Comparison of ENCODE assay signal across 8 mouse cellular contexts in the genomic region with DNA sequence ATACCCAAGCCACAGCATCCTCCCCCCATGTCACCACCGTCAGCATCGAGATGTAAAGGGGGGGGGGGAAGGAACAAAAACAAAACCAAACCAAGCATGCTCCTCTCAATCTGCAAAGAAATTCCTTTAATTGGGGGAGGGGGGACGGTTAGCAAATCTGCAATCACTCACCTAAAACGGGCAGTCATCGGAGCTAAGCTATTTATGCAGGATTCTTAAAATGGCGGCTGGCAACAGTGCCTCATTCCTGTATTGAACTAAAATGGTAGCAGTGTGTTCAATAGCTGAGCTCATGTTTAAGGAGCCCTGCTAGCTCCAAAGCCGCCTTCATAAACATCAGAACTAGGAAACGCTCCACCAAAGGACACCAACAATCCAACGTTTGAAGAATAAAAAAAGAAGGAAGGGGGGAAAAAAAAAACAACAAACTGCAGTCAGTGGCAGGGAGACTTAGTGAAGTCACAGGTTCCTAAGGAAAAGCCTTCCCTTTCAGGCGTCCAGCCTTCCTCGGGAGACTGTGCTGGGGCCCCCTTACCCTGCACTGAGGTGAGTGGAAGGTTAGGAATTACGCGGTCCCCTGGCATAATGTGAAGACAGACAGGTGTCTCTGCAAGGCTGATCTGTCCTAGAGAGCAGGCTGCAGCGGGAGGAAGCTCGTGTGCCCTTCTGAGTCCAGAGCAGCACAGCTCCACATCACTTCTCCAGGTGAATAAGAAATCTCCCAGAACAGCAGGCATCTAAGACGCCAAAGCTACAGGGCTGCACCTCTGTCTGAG. TPM values are rescaled to one million over a fixed set of nuclear protein-coding genes. Genes with fewer than 3 reads are reported as not detected.
DNase-seq lines count a peak whose midpoint lies in the region; ATAC-seq and TF ChIP-seq lines count a peak whose summit lies in the region.

No protein-coding gene starts in this region.

- peak overlapping the region; percentile 67 for H3K9ac ChIP-seq in forebrain, postnatal 0 days
- H3K9ac ChIP-seq in liver, embryonic 15.5 days, result 0 out of 2 replicates have a peak overlapping the region, but pooled peaks have one; percentile 8

- H3K27ac ChIP-seq in forebrain, postnatal 0 days (ENCODE audit: low read depth, low read length), result peak overlapping the region; percentile 100
- H3K27ac ChIP-seq in liver, embryonic 15.5 days (replicated peaks), result peak overlapping the region; percentile 76

- peak; percentile 23 to 72 for DNase-seq in layer of hippocampus, adult 18-20 months (ENCODE audit: low spot score in 2 of 2)
- no peak for DNase-seq in layer of hippocampus, postnatal 14 days (ENCODE audit: low spot score in 2 of 2)
- peak; percentile 79 for DNase-seq in cerebellum, adult 9-10 months
- peak; percentile 87 for DNase-seq in forebrain, postnatal 0 days
- no peak for DNase-seq in urinary bladder, adult 2 months (ENCODE audit: low spot score)
- no peak for DNase-seq in thymus, adult 18-20 months
- DNase-seq in kidney, adult 11 months, result no peak

- peaks cover 86% of the 10 kb centered on the region for H3K4me1 ChIP-seq in forebrain, postnatal 0 days (ENCODE audit: insufficient read depth)
- H3K4me1 ChIP-seq in liver, embryonic 15.5 days (replicated peaks), result peaks cover 97% of the 10 kb centered on the region

- no peaks in the 10 kb centered on the region for H3K27me3 ChIP-seq in forebrain, postnatal 0 days (ENCODE audit: insufficient read depth, low read length)
- no peaks in the 10 kb centered on the region for H3K27me3 ChIP-seq in liver, embryonic 15.5 days

- peak; percentile 58 for ATAC-seq in forebrain, postnatal 0 days
- no peak for ATAC-seq in liver, embryonic 15.5 days (ENCODE audit: insufficient read depth)

- WGBS in forebrain, postnatal 0 days, result 2% methylated on average over 16 of the region's 16 CpGs
- 57% methylated on average over 16 of the region's 16 CpGs for WGBS in liver, embryonic 15.5 days (ENCODE audit: insufficient replicate concordance)

- H3K4me2 ChIP-seq in forebrain, postnatal 0 days (ENCODE audit: low read depth), result peak overlapping the region; percentile 57
- peak overlapping the region; percentile 96 for H3K4me2 ChIP-seq in liver, embryonic 15.5 days

- no peak for TF ChIP-seq CTCF in forebrain, postnatal 0 days (IDR thresholded peaks at IDR 0.05; ENCODE audit: low read depth)

- no peaks in the 10 kb centered on the region for H3K9me3 ChIP-seq in forebrain, postnatal 0 days (ENCODE audit: low read length)
- no peaks in the 10 kb centered on the region for H3K9me3 ChIP-seq in liver, embryonic 15.5 days (replicated peaks)

- no peaks in the 10 kb centered on the region for H3K36me3 ChIP-seq in forebrain, postnatal 0 days (ENCODE audit: insufficient read depth)
- H3K36me3 ChIP-seq in liver, embryonic 15.5 days (replicated peaks), result peaks cover 63% of the 10 kb centered on the region

- H3K4me3 ChIP-seq in forebrain, postnatal 0 days (ENCODE audit: low read depth, low read length), result peak overlapping the region; percentile 34
- no peak overlapping the region for H3K4me3 ChIP-seq in liver, embryonic 15.5 days (replicated peaks)

RNA-seq across cellular contexts. Expression of gene Zmynd8, which starts 19.2 kb away (rescaled TPM):
- 100 to 1,000 TPM; 148 to 149 TPM for total RNA-seq in layer of hippocampus, adult 18-20 months (2021)
- 100 to 1,000 TPM; 138 to 143 TPM for total RNA-seq in layer of hippocampus, postnatal 14 days (2021)
- 51.4 and 63.5 TPM in 2 replicates for total RNA-seq in forebrain, postnatal 0 days (2014; rRNA removed)
- polyA plus RNA-seq in forebrain, postnatal 0 days (2015; fragmentation: Nextera tagmentation; extraction: Ambion mirVana), result 37.7 and 45.7 TPM in 2 replicates
- polyA plus RNA-seq in liver, embryonic 15.5 days (2015; fragmentation: Nextera tagmentation; extraction: Ambion mirVana), result 19.1 and 24.6 TPM in 2 replicates
- 35.3 and 46.7 TPM in 2 replicates for polyA plus RNA-seq in urinary bladder, adult 2 months (2012; rRNA removed)

Comparison
In these comparisons a context has a peak if more than half of its experiments do, and no peak if none do; other contexts are left out.
1. DNase-seq: peak in layer of hippocampus, adult 18-20 months (2 of 2), cerebellum, adult 9-10 months (single experiment) and forebrain, postnatal 0 days (single experiment); none in layer of hippocampus, postnatal 14 days (0 of 2), urinary bladder, adult 2 months (single experiment), thymus, adult 18-20 months (0 of 2) and kidney, adult 11 months (single experiment).